Mouse (Mus musculus) left cerebral cortex, postnatal 25 days (tissue): ENCODE results near the gene Prdx5. TPM values are rescaled to one million over a fixed set of nuclear protein-coding genes. Genes with fewer than 3 reads are reported as not detected.

Source experiments
- DNase-seq, 2 experiments: peaks; one replicate each; pipeline ENCODE4 v3.0.0; 2022; ENCODE audit warnings: low spot score in 2 of 2, mixed read lengths in 1 of 2
- intact Hi-C: fragments of 180-260 bp; cut with DNase I; formaldehyde crosslinking; loops from one replicate; pipeline ENCODE4 v1.15.1; 2025
- total RNA-seq, 2 experiments: library from RNA; stranded (reverse); gene quantifications; 2 replicates each; pipeline ENCODE4 v1.2.3; 2021

The Prdx5 gene
- total RNA-seq, 2 experiments from 2014 or later, result 337 to 358 TPM

DNA sequence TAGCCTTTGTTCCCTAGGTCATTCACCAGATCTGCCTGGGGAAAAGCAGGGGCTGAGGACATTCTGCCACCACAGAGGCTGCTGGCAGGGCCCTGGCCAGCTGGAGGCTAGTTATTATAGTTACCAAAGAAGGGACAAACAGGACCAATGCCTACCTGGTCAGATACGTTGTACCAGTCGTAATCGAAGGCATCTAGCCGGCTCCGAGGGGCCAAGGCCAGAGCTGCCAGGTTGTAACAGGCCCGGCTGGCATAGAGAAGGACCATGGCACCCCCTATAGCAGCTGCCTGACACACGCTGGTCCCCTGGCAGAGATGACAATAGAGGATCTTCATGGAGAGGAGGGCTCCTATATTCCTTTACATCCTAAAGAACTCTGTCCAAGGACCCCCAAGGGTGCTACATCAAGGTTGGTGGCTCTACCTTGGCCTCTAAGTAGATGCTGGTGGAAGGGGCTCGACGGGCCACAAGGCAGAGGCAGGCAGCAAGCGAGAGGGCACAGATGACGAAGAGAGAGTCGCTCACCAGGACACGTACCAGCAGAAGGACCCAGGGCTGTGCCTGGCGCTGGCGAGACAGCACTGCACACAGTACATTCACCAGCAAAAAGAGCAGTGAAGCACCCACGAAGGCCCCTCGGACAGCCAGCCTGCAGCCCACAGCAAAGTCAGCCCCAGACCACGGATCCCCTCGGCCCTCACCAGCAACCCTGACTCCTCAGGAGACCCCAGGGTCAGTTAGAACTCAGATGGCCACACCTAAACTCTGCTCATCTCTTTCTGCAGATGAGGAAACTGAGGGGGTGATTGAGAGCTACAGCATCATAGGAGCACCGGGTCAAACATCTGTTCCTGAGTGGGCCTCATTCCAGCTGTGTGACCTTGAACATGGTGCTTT is 29.4 kb upstream of the Prdx5 start:
- DNase-seq, result no peak
- intact Hi-C loops, result loop anchor here (5.0 kb wide), 1 partner anchor 38 kb away; the partner anchor contains the start of gene Plcb3

DNA sequence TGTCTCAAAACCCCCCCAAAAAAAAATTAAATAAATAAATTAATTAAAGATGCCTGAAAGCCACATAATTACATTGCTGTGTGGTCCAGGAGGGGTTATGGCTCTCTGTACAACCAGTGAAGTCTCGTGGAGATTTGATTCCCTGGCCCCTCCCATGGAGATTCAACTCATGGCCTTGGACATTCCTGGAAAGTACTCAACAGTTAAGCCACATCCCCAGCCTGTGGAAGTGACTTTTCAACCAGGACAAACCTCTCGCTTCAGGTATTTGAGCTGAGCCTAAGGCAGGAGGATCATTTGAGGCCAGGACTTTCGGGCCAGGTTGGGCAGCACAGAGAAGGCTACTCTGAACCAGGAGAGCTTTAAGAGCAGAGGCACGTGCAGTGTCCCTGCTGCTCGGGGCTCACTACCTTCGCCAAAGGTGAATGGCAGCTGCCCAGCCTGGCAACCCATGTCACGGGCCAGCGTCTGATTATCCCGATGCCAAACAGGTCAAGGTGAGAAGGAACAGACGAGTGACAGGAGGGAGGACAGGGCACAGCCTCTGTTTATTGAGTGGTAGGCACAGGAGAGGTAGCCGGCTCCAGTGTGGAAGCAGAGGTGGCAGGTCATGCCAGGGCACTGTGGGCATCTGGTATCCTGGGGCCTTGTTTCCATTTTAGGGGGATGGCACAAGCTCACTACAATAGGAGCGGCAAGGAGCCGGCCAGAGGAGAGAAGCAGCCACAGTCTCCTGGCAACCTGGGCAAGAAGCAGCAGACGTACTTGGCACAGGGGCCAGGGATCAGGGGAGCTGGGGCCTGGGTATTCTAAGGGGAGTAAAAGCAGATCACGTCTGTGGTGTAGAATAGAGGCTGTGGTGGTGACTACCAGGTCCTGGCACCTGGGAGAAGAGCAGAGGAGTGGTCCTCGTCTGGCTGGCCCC is 27.9 kb upstream of the Prdx5 start:
- intact Hi-C loops, result no loop called here
- no peak for DNase-seq

DNA sequence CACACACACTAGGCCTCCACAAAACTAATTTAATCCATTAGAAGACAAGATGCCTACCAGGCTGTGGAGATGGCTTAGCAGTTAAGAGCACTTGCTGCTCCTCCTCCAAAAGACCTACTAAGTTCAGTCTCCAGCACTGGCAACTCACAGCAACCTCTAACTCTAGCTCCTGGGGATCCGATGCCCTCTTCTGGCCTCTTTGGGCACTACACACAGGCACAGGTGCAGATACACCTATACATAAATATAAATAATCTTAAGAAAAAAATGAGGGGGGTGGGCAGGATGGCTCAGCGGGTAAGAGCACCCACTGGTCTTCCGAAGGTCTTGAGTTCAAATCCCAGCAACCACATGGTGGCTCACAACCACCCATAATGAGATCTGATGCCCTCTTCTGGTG is 26.4 kb upstream of the Prdx5 start:
- intact Hi-C loops, result no loop called here

DNA sequence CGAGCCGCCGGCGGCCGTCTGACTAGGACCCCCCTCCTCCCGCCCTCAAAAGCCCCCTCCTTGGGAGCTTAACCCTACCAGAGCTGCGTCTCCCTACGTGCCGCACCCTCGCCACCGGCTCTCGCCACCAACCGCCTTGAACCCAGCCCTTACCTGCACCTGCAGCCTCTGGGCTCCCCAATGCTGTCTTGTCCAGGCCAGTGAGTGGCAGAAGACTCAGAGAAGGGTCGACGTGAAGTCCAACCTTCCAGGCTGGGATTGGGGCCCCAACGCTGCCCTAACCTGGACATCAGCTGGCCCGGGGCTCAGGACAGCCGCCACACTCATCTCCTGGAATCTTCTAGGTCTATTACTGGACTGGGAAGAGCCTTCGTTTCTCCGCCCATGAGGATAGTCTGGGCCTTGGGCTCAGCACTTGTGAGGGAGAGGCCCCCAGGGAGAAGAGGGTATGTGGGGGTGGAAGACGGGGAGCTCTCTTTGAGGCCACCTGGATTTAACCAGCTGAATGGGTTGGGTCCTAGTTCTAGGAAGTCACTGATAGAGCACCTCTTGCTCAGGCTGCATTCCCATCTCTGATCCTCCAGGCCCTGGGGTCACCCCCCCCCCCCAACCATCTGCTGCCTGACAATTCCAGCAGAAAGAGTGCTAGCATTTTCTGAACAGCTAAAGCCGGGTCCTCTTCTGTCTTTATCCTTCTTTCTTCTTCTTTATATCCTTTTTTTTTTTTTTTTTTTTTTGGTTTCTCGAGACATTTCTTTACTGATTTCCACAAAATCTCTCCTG is 24.5 kb upstream of the Prdx5 start, which contains the start of gene Kcnk4:
Gene Kcnk4, minus strand, starts transcription at position 321 of the 783 bp plus-strand sequence.
- intact Hi-C loops, result loop anchor here (5.0 kb wide), 2 partner anchors 93 to 432 kb away; no protein-coding TSS in a partner anchor

More for the DNA sequence above, 26.4 kb upstream of the Prdx5 start:
- DNase-seq, result no peak

DNA sequence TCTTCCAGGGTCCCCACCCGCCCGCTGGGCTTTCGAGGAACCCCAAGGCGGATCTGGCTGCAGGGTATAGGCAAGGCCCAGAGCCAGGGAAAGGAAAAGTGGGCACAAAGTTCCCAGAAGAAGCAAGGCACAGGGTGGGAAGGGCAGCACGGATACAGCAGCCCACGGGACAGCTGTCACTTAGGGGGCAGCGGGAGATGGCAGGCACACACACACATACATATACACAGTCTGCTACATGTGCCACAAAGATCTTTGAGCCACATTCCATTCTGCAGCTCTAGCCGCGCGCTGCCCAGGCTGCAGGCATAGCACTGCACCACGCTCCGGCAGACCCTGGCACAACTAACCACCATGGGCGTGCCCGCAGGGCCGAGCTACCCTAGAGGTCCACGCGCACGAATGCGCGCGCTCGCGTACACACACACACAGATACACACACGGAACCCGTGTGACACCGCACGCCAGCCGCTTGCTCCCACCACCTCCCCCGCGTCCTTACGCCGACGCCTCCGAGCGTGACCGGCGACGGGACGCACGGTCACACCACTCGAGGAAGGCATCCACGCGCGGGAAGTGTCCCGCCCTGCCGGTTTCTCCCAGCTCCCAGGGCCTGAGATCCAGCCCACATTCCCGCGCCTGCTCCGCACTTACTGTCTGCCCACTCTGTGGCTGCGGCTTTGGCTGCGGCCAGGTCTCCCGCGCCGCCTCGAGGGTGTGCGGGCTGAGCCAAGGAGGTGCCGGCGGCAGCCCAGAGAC is 23.7 kb upstream of the Prdx5 start:
- peak; percentile 65 to 84 for DNase-seq
- intact Hi-C loops, result loop anchor here (5.0 kb wide), 2 partner anchors 94 to 431 kb away; no protein-coding TSS in a partner anchor

More for the DNA sequence above, 24.5 kb upstream of the Prdx5 start, which contains the start of gene Kcnk4:
- no peak for DNase-seq

DNA sequence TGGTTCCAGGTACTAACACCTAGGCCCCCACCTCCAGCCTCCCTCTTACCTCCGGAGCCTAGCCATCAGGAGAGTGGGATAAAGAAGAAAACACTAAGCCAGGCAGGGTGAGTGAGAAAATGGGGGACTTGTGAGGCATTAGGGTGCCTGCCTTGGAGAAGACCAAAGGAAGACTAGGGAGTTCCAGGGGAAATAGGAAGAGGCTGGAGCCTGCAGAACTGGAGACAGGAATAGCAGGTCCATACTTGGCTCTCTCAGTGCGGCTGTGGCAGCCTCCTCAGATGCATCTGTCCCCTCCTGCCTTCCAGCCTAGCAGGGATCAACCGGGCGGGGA is 23.2 kb upstream of the Prdx5 start:
- no peak for DNase-seq
- intact Hi-C loops, result loop anchor here (5.0 kb wide), 2 partner anchors 94 to 431 kb away; no protein-coding TSS in a partner anchor

DNA sequence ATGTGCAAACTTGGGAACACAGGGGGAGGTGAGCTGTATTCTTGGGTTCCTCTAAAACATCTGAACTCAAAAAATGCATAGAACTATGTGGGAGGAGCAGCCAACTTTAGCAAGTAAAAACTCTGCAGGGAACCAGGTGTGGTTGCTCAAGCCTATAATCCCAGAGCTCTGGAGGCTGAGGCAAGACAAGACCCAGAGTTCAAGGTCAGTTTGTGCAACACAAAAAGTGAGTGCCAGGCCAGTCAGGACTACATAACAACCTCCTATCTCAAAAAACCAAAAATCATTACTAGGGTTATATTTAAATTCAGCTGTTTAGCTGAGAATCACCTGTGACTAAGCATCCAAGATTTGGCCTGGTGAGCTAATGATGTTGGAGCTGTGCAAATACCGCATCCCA is 22.1 kb upstream of the Prdx5 start:
- intact Hi-C loops, result loop anchor here (5.0 kb wide), 2 partner anchors 95 to 430 kb away; no protein-coding TSS in a partner anchor
- no peak for DNase-seq

DNA sequence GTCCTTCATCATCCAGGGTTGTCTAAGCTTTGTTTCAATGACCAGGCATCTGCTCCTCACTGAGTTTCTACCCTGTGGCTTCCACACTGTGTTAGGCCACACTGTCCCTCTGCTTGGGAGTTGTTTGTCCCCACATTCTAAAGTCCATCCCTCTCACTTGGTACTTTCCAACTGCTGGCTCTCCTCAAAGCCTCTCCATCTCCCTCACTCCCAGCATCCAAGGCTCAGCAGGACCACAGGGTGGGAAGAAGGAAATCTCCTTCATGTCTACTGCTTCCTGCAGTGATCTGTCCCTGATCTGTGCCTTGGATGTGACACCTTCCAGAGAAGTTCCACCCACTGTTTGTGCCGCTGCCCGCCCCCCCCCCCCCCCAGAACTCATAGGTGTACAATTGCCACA is 21.1 kb upstream of the Prdx5 start:
- intact Hi-C loops, result loop anchor here (5.0 kb wide), 2 partner anchors 96 to 429 kb away; no protein-coding TSS in a partner anchor
- DNase-seq, result no peak

DNA sequence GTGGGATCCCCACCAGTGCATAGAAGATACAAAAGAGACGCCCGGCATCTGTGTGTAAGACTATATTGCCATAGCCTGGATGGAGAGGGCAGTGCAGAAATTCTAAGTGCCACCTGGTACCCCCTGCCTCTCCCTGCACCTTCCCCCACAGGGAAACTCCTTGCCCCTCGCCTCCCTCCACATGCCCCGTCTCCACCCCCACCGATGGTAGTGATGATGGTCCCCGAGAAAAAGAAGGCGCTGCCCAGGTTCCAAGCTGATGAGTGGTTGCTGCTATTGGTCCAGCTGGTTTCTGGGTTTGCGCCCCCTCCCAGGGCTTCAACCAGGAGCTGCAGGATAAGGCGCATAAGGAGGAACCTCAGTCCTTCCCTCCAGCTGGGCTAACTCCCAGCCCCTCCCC is 18.2 kb upstream of the Prdx5 start:
- intact Hi-C loops, result no loop called here
- no peak for DNase-seq

DNA sequence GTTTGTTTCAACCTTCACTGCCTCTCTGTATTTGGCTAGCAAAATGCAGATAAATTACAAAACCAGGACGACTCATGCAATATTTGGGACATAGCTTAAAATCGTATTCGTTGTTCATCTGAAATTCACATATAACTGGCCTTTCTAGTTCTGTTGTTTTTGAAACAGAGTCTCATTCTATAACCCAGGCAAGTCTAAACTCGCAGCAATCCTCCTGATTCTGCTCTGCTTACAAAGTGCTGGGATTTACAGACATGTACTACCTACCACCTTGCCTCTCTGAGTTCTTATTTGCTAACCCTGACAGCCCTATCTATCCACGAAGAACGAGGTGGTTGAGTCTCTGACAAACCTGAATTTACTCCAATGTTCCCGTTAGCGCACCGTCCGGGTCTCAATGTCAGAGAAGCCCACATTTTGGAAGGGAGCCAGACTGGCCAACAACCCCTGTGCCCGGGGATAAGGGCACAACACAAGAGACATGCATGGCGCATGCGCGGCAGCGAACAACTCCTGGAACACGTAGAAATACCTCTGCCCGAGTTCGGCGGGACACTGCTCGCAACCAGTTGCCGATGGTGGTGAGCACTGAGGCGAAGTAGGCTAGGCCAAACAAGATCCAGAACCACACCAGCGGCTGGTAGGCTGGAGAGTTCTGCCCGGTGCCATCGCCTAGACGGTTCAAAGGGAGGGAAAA is 16.8 kb upstream of the Prdx5 start:
- intact Hi-C loops, result no loop called here
- no peak for DNase-seq

DNA sequence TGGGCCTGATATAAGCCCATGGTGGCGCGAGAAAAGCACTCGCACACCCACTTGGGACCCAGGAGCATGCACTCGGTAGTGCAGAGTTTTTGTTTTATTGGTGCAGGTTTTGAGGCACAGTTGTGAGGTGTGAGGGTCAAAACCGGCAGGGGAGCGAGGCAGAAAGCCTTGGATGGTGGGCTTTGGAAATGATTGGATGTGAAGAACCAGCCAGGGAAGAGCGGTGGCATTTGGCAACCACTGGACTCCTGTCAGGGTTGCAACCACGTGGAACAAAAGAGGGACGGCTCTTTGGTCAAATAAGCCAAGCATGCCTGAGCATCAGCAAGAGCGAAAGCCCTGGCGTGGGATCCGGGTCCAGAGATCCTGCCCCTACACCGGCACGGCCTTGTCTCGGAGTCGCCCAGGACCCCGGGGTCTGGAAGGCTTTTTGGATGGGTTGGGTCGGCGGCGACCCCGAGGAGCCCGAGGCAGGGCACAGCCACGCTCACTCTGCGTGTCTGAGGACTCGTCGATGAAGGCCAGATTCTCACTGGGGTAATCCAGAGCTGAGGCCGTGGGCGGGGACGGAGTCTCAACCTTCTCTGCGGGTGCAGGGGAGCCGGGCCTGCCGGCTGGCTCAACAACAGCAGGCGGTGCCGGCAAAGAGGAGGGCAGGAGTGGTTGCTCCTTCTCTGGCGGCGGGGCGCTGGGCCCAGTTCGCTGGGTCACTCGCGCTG is 15.9 kb upstream of the Prdx5 start:
- DNase-seq, result no peak
- intact Hi-C loops, result no loop called here

DNA sequence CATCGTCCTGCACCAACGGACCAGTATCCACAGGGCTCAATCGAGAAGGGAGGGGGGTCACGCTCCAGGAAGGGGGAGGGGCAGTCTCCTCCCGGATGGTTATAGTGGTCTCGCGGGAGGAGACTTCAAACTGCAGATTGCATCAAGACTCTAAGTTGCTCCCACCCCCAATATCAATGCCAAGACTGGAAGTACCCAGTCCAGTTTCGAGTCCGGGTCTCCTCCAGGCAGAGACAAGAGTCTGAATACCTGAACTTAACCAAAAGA is 15.3 kb upstream of the Prdx5 start, which contains the start of gene Catsperz:
Gene Catsperz, minus strand, starts transcription at position 74 of the 267 bp plus-strand sequence.
- intact Hi-C loops, result no loop called here
- no peak for DNase-seq

DNA sequence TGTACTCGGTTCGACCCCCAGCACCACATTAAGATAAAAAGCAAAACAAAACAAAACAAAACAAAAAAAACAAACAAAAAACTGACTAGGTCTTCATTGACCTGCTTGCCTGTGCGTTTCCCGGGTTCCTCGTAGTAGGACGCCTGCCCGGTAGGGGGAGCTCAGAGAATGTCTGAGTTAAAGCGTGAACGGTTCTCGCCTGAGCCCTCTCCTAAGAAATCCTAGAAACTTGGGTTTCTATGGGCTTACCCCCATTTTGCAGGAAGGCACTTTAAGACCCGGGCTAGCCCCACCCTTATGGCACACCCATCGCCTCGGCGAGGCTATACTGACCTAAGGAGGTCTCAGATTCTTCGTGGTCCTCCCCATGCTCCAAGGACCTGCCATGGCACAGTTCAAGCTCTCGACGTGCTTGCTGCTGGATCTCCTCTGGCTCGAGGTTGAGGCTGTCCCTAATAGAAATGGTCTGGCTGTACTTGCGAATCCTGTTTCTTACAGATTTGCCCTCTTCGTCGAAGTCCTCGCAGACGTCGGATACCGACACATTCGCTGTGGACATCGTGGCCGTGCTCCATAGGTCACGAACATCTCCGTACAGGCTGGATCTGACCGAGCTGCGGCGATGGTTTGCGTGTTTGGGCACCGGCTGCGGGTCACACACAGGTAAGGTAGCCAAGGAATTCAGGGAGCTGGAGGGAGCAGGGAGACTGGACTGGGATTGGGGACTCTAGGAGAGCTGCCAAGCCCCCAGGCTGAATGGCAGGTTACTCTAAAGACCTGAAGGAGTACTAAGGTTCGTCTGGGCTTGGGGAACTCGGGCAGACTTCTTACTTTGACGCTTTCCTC is 14.8 kb upstream of the Prdx5 start:
- intact Hi-C loops, result no loop called here
- DNase-seq, result peak; percentile 87 to 93

DNA sequence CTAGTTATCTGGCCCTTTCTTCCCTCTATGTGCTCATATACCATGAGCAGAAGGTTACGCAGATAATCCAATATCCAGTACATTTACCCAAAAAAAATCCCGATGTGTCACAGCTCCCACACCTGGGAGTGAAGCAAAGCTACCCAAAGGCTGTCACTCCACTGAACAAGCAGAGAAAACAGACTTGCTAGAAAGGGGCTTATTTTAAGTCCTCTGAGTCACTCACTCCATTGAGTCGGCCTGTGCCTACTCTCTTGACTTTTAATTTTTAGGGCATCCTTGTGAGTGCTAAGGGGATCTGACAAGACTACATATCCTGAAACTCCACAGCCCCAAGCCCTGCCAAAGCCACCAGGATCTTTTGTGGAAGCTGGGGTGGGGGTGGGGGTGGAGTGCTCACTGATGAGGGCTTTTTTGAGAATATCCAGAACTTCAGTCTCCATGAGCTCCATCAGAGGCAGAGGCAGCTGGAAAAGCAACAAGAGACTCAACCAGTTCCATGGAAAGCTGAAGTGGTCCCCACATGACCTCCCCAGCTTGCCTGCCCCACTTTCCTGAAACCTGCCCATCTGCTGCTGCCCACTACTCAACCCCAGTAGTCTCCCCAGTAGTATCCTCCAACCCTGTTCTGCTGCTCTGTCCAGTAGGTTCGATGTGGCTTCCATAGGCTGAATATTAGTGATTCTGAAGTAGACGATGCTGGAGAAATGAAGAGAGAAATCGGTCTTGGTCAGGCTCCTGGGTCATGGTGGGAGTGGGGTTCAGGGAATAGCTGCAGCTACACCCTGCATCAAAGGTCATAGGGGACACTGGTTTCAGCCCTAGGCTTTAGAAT is 13.2 kb upstream of the Prdx5 start:
- intact Hi-C loops, result loop anchor here (1.0 to 2.0 kb wide), 2 partner anchors 28 to 56 kb away; no protein-coding TSS in a partner anchor
- DNase-seq, result peak in 1 of 2 experiments; percentile 51
